Mouse (Mus musculus) forebrain, embryonic 10.5 days (tissue): ENCODE data around the gene Naa16. TPM values are rescaled to one million over a fixed set of nuclear protein-coding genes. Genes with fewer than 3 reads are reported as not detected.

Source experiments
- DNase-seq: peaks from one replicate; pipeline ENCODE4 v3.0.0-alpha.2; 2017; ENCODE audit warnings: low spot score; ENCODE audit errors: extremely low spot score
- H3K27ac ChIP-seq: fragments of 300-500 bp; sonication (generic); 2 replicates; pipeline ENCODE4 v1.5.1; 2016; ENCODE audit warnings: mild to moderate bottlenecking
- H3K27me3 ChIP-seq: fragments of 300-500 bp; sonication (generic); 2 replicates; pipeline ENCODE4 v1.6.1; 2016; ENCODE audit warnings: mild to moderate bottlenecking; ENCODE audit not compliant: poor library complexity, severe bottlenecking
- H3K36me3 ChIP-seq: fragments of 300-500 bp; sonication (generic); replicated peaks from 2 replicates; pipeline ENCODE4 v1.6.1; 2016; ENCODE audit warnings: mild to moderate bottlenecking, moderate library complexity
- H3K4me1 ChIP-seq: fragments of 300-500 bp; sonication (generic); 2 replicates; pipeline ENCODE4 v1.6.1; 2016
- H3K4me3 ChIP-seq: fragments of 300-500 bp; sonication (generic); 2 replicates; pipeline ENCODE4 v1.5.1; 2016; ENCODE audit warnings: mild to moderate bottlenecking, moderate library complexity
- H3K9me3 ChIP-seq: fragments of 300-500 bp; sonication (generic); 2 replicates; pipeline ENCODE4 v1.6.1; 2016; ENCODE audit warnings: mild to moderate bottlenecking, moderate library complexity
- WGBS: fragments of 180-500 bp; shearing (Covaris S2); methylation state at CpG from one replicate; pipeline ENCODE4 v1.1.7; 2016; 5-methylcytosine and 5-hydroxymethylcytosine counted together
- polyA plus RNA-seq: library from polyadenylated mRNA; unstranded; fragments of >200 nt; fragmentation: Nextera tagmentation; extraction: Ambion mirVana; gene quantifications from 2 replicates; pipeline ENCODE4 v1.2.1, GENCODE M21; 2016

Gene Naa16
- polyA plus RNA-seq, 1 experiment from 2014 or later: 51.8 TPM

- WGBS: 3% methylated on average over 16 of the region's 16 CpGs
- H3K27me3 ChIP-seq: no peaks in the 10 kb centered on the region
- H3K4me1 ChIP-seq: peaks cover 27% of the 10 kb centered on the region
- H3K36me3 ChIP-seq: peaks cover 36% of the 10 kb centered on the region
- H3K4me3 ChIP-seq: peak overlapping the region; percentile 89
- H3K27ac ChIP-seq: peak overlapping the region; percentile 99
- no peak for DNase-seq
- no peaks in the 10 kb centered on the region for H3K9me3 ChIP-seq
Measured at GRCm38 (mm10) chr14:79389438-79390264, 927 bp downstream of the Naa16 start.

GRCm38 (mm10) chr14:79388304-79388703 is 2.3 kb downstream of the Naa16 start:
- Histone ChIP-seq H3K36me3 (peaks cover 50% of the 10 kb centered on the region), H3K27ac (no peak overlapping the region), H3K27me3 (no peaks in the 10 kb centered on the region), H3K4me3 (no peak overlapping the region), H3K4me1 (peaks cover 27% of the 10 kb centered on the region), H3K9me3 (no peaks in the 10 kb centered on the region)
- 95% methylated on average over 3 of the region's 3 CpGs for WGBS
- DNase-seq: no peak

GRCm38 (mm10) chr14:79383120-79383519 is 7.5 kb downstream of the Naa16 start:
- no peak overlapping the region for H3K4me3 ChIP-seq
- H3K36me3 ChIP-seq: peaks cover 91% of the 10 kb centered on the region
- H3K27me3 ChIP-seq: no peaks in the 10 kb centered on the region
- H3K9me3 ChIP-seq: no peaks in the 10 kb centered on the region
- 94% methylated on average over 7 of the region's 7 CpGs for WGBS
- H3K27ac ChIP-seq: no peak overlapping the region
- peaks cover 1% of the 10 kb centered on the region; the same call in 1 of the 2 replicates for H3K4me1 ChIP-seq
- DNase-seq: no peak

GRCm38 (mm10) chr14:79377041-79377440 is 13.5 kb downstream of the Naa16 start:
- peaks cover 77% of the 10 kb centered on the region for H3K36me3 ChIP-seq
- no peak overlapping the region for H3K4me3 ChIP-seq

GRCm38 (mm10) chr14:79358055-79358454 is 32.5 kb downstream of the Naa16 start:
- WGBS: 88% methylated on average over 2 of the region's 2 CpGs
- Histone ChIP-seq H3K4me1 (no peaks in the 10 kb centered on the region), H3K36me3 (peaks cover 94% of the 10 kb centered on the region), H3K27me3 (no peaks in the 10 kb centered on the region), H3K9me3 (no peaks in the 10 kb centered on the region), H3K4me3 (no peak overlapping the region), H3K27ac (no peak overlapping the region)
- DNase-seq: no peak

More at GRCm38 (mm10) chr14:79377041-79377440, 13.5 kb downstream of the Naa16 start:
- H3K9me3 ChIP-seq: no peaks in the 10 kb centered on the region
- no peaks in the 10 kb centered on the region for H3K27me3 ChIP-seq
- DNase-seq: no peak
- no peak overlapping the region for H3K27ac ChIP-seq
- no peaks in the 10 kb centered on the region for H3K4me1 ChIP-seq

- Histone ChIP-seq H3K4me1 (no peaks in the 10 kb centered on the region), H3K9me3 (peaks cover 5% of the 10 kb centered on the region; the same call in 1 of the 2 replicates), H3K36me3 (peaks cover 94% of the 10 kb centered on the region), H3K27ac (no peak overlapping the region), H3K27me3 (no peaks in the 10 kb centered on the region), H3K4me3 (no peak overlapping the region)
- 94% methylated on average over 3 of the region's 3 CpGs for WGBS
- DNase-seq: no peak
Measured at GRCm38 (mm10) chr14:79346384-79346783, 44.2 kb downstream of the Naa16 start.

- Histone ChIP-seq H3K27me3 (no peaks in the 10 kb centered on the region), H3K9me3 (no peaks in the 10 kb centered on the region), H3K27ac (no peak overlapping the region), H3K4me3 (no peak overlapping the region), H3K4me1 (peaks cover 13% of the 10 kb centered on the region), H3K36me3 (peaks cover 75% of the 10 kb centered on the region)
- no peak for DNase-seq
- 93% methylated on average over 3 of the region's 3 CpGs for WGBS
Measured at GRCm38 (mm10) chr14:79335613-79336012, 55.0 kb downstream of the Naa16 start.

GRCm38 (mm10) chr14:79331936-79332335 is 58.6 kb downstream of the Naa16 start:
- no peaks in the 10 kb centered on the region for H3K9me3 ChIP-seq
- 85% methylated on average over 7 of the region's 7 CpGs for WGBS
- H3K36me3 ChIP-seq: peaks cover 41% of the 10 kb centered on the region
- H3K27ac ChIP-seq: 0 out of 2 replicates have a peak overlapping the region, but pooled peaks have one; percentile 44
- no peaks in the 10 kb centered on the region for H3K27me3 ChIP-seq
- DNase-seq: no peak
- H3K4me1 ChIP-seq: peaks cover 13% of the 10 kb centered on the region
- no peak overlapping the region for H3K4me3 ChIP-seq

- peak overlapping the region; percentile 44; the same call in 1 of the 2 replicates for H3K27ac ChIP-seq
- no peaks in the 10 kb centered on the region for H3K27me3 ChIP-seq
- no peak overlapping the region; the same call in 1 of the 2 replicates for H3K4me3 ChIP-seq
- H3K4me1 ChIP-seq: peaks cover 13% of the 10 kb centered on the region
- peaks cover 32% of the 10 kb centered on the region for H3K36me3 ChIP-seq
- 71% methylated on average over 16 of the region's 16 CpGs for WGBS
- H3K9me3 ChIP-seq: no peaks in the 10 kb centered on the region
- DNase-seq: no peak
Measured at GRCm38 (mm10) chr14:79330944-79331561, 59.5 kb downstream of the Naa16 start.

GRCm38 (mm10) chr14:79327033-79327432 is 63.5 kb downstream of the Naa16 start:
- Histone ChIP-seq H3K4me3 (no peak overlapping the region), H3K36me3 (no peaks in the 10 kb centered on the region; the same call in 1 of the 2 replicates), H3K4me1 (peaks cover 19% of the 10 kb centered on the region), H3K27me3 (no peaks in the 10 kb centered on the region), H3K9me3 (no peaks in the 10 kb centered on the region), H3K27ac (no peak overlapping the region)
- DNase-seq: peak; percentile 27
- WGBS: 32% methylated on average over 5 of the region's 5 CpGs

- WGBS: 84% methylated on average over 10 of the region's 10 CpGs
- peak; percentile 11 for DNase-seq
- Histone ChIP-seq H3K36me3 (no peaks in the 10 kb centered on the region), H3K9me3 (no peaks in the 10 kb centered on the region), H3K4me1 (peaks cover 17% of the 10 kb centered on the region), H3K4me3 (no peak overlapping the region), H3K27ac (no peak overlapping the region), H3K27me3 (no peaks in the 10 kb centered on the region)
Measured at GRCm38 (mm10) chr14:79324112-79324840, 66.3 kb downstream of the Naa16 start.

GRCm38 (mm10) chr14:79321881-79322280 is 68.7 kb downstream of the Naa16 start:
- peak; percentile 11 for DNase-seq
- H3K4me1 ChIP-seq: peaks cover 17% of the 10 kb centered on the region
- no peak overlapping the region for H3K27ac ChIP-seq
- no peak overlapping the region for H3K4me3 ChIP-seq
- no peaks in the 10 kb centered on the region for H3K27me3 ChIP-seq
- no peaks in the 10 kb centered on the region for H3K36me3 ChIP-seq
- H3K9me3 ChIP-seq: no peaks in the 10 kb centered on the region
- 90% methylated on average over 5 of the region's 5 CpGs for WGBS
